Mouse (Mus musculus): ENCODE measurements around the gene Ltbp1.
A peak's percentile ranks its signal among the peaks of the same experiment; 100 is the strongest.

Ltbp1 gene

DNA sequence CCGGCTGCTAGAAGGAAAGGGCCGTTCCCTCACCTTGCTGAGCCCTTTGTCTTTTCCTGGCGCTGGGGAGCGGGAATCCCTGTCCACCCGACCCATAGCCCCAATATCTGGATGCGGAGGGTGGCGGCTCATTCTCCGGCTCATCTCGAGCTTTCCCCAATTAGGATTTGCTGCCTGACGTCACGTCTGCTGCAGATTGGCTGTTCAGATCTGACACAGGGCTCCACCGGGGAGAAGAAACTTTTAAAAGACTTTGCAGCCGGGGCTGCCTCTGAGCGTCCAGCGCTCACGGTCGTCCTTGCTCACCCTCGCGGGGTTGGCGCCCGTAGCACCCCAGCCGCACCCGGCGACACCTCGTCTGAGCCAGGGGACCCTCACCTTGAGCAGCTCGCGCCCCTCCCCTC lies at the start of gene Ltbp1:
Gene Ltbp1, plus strand, starts transcription at position 288 of the 404 bp plus-strand sequence.
- DNase-seq: peak; percentile 43 to 47

DNA sequence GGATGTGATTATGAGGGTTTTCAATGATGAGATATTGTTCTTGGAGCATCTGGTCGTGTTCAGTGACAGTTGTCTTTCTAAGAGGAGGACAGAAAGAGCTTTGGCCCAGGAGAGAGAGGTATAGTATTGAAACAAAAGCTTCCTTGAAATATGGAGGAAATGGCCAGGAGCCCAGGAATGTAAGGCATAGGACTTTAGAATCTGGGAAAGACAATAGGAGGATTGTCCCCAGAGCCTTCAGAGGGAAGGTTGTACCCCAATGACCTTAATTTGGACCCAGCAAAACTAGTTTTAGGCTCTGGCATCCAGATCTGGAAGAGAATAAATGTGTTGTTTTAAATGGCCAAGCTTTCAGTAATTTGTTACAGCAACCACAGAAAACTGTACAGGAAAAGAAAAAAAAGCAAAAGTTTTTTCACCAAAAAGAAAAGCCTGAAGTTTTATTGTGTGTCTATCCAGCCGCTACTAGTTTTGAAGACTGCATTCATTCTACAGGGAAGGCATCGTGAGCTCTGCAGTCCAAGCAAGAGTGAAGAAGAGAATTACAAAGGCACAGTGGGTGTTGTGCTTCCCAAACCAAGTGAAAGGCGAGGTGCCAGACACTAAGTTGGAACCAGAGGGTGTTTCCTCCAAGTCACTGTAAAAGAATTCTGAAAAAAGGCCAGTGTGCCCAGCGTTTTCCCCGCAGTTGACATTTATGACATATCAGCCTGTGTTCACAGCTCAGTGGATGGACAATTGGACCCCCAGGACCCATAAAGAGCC lies 45.7 kb upstream of the Ltbp1 start:
- DNase-seq: no peak

DNA sequence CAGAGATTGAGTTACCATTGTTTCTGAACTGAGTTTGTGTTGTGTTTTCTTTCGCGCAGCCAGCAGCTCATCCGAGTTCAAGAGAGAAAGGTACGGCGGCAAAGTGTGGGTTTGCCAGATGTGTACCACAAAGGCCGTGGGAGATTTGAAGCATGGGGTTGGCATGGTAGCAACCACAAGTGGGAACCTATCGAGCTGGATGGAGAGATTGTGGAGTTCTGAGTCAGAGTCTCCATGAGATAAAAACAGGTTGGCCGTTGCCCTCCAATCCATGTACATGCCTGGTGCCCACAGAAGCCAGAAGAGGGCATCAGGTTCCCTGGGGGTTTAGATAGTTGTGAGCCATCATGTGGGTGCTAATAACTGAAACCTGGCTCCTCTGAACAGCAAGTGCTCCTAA lies 42.1 kb upstream of the Ltbp1 start:
- DNase-seq: no peak

DNA sequence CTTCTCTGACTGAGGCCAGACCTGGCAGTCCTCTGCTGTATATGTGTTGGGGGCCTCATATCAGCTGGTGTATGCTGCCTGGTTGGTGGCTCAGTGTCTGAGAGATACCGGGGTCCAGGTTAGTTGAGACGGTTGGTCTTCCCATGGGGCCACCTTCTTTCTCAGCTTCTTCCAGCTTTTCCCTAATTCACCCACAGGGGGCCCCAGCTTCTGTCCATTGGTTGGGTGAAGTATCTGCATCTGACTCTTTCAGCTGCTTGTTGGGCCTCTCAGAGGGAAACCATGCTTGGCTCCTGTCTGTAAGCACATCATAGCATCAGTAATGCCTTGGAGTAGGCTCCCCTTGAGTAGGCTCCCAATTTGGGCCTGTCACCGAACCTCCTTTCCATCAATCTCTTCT lies 41.5 kb upstream of the Ltbp1 start:
- no peak for DNase-seq

DNA sequence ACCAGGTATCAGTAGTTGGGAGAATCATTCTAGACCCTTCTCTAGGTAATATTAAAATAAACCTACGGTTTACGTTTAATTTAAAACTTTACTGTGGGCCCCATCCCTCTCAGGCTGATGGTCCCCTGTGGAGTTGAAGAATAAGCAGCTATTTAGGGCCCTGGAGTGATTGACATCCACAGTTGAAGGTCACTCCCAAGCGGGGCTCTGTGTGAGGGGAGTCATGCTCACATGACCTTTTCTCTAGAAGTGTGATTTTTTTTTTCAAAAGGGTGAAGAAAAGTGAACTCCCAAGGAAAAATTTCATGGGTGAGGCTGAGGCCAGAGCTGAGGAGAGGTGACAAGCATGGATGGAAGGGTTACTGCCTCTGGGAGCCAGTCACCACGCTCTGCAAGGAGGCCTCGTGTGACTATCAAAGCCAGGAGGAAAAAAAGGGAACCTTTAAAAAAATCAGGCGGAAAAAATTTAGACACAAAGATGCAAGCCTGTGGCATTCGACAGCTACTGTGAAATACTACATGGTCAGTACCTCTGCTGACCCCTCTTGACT lies 38.0 kb upstream of the Ltbp1 start:
- no peak for DNase-seq

DNA sequence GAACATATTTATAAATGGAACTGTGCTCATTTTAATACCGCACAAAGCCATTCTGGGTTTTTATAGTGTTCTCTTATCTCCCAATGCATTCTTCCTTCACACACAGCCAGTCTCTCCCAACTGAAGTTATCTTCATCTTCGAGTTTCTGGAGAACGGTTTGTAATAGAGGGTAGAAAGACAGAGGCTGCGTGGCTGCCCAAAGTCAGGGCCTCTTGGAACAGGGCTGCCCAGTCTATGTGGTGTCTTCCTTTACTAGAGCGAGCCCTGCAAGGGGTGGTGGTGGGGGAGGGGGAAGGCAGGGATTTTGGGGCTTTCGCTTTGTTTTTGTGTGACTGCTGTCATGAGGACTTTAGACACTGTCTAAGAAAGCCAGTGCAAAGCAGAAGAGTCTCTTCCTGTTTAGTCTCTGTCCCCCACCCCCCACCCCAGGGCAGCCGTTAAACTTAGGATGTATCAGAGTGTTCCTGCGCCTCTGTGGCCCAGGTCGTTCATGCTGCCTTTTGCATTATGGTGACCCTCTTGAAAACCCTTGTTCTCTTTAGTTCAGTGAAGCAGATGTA lies 37.1 kb upstream of the Ltbp1 start:
- DNase-seq: no peak

DNA sequence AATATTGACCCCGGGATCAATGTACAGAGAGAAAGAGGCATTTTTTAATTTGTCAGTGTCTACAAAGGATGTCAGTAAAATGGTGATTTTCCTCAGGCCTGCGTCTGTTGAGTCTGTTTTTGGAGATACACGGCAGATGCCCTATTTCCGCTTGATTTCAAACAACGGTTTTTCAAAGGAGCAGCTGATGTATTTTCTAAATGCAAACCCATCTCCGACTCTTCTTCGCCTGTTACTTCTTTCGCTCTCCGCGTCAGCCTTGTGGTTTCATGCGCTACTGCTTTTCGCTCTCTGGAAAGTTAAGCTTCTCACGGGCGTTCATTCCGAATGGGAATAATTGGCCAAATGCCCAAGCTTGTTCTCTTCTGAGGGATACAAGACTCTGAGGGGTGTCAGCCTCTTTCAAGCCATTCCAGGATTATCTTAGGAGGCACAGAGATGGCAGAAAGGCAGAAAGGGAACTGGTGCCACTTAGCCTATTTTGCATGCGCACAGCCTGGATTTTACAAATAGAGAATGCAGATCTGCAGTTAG lies 36.6 kb upstream of the Ltbp1 start:
- no peak for DNase-seq

DNA sequence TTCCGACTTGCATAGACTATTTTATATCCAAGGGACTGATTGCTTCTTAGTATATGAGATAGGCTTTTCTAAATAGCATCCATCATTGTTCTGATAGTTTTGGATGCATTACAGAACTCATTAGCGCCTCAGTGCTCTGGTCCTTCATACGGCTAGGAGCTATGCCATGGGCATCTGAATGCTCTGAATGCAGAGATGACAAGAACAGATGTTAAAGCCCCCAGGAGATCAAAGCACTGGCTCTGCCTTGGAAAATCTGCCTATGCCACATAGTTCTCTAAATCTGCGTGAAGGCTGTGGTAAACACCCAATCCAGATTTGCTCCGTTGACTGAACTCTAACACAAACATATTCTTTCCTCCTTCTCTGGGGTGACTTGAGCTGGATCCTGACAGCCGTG lies 30.2 kb upstream of the Ltbp1 start:
- no peak for DNase-seq

DNA sequence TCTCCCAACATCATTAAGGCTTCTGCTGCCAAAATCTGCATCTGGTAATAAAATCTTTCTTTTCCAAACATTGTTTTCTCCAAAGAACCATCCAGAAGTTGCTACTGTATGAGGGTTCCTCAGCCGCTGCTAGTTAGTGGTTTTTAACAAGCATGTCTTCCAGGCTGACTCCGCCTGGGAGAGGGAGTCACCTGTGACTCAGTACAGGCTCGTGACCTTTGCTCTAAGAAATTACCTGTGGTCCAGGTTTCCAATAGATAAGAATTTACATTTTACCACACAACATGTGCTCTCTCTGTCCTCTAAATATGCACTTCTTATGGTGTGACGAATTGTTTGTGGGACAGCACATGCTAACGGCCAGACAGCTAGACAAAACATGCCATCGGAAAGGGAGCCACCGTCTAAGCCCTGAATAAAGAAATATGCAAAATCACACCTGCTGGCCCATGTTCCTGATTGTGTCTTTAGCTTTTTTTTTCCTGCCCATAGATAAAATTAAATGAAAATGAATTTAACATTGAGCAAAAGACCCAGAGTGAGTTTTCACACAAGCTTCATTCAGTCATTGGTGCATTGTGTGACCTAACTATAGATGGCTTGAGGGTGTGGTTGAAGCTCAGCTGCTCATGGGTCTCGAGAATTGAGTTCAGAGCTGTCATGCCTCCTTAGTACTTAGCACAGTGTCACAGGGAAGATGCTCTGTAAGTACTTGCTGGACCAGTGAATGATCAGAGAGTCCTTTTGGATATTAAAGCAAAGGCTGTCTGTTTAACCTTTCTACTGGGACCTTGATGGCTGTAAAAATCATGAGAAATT lies 29.0 kb upstream of the Ltbp1 start:
- DNase-seq: no peak

DNA sequence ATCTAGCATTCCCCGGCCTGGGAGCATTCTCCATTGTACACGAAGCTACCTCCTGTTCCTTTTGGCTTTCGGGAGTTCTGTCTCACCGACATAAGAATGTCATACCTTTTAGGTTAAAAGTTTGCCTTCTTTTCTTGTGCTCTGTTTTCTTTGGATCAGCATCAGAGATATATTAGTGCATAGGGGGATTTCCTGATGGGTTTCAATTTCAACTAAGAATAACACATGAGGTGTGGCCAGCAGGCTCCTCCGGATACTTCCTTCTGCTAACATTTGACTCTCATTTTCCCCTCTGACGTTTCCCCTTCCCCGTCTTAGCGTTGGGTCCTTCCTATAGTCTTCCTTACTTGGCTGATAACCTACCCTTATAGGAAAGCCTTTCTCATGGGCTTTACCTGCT lies 25.6 kb upstream of the Ltbp1 start:
- no peak for DNase-seq

DNA sequence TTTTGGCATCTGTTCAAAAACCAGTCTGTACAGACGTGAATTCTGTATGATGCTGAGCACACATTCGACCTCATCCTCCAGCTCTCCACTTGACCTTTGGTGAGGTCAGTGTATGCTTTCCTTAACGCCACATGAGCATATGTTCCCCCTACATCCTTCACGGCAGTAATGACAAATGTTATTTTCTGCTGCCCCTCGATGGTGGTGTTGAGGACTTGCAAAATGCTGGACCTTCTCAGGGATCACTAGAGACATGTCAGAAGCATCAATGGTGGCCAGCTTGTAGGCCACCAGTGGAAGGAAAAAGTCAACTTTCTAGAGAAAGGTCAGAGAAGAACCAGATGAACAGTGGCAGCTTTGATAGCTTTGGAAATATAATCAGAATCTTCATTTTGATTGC lies 23.7 kb upstream of the Ltbp1 start:
- DNase-seq: no peak

DNA sequence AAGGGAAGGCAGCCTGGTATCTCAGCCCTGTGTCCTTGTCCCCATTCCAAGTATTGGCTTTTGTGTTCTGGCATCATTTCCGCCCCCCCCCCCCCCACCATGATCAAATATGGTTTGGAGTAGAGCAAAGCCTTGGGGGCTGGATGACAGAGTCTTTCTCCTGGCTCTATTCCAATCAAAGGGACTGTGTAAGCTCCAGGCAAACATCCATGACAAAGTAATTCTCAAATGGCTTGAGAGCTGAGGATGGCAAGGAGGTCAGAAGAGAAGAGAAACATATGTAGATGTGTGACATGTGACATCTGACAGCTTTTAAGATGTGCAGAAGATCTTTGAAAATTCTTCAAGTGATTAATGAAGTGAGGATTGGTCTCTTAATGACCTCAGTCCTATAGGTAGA lies 22.5 kb upstream of the Ltbp1 start:
- DNase-seq: no peak

DNA sequence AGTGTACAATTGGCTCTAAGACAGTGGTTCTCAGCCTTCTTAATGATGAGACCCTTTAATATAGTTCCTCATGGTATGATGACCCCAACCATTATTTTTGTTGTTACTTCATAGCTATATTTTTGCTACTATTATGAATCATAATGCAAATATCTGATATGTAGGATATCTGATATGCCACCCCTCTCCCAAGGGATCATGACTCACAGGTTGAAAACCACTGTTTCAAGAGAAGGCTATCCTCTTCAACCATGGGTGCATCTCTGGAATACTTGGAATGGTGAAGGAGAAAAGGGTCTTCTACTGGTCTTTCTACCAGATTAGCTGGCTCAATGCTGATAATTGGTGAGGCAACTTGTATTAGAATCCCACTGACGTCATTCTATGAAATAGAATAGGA lies 21.3 kb upstream of the Ltbp1 start:
- no peak for DNase-seq

DNA sequence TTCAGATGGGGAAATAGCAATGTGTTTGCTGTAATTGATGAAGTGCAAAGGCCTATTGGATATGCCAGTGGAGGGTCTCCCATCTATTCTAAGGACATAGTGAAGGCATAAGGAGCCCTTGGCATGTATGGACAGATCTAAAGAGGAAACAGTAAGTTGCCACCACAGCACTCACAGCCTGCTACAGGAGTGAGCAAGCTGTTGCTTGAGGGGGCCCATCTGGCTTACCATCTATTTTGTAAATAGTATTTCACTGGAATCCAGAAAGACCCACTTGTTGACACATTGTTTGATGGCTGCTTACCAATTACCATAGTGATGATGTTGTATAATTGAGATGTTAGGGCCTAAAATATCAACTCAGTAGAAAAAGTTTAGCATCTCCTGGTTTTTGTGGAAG lies 20.7 kb upstream of the Ltbp1 start:
- DNase-seq: no peak

DNA sequence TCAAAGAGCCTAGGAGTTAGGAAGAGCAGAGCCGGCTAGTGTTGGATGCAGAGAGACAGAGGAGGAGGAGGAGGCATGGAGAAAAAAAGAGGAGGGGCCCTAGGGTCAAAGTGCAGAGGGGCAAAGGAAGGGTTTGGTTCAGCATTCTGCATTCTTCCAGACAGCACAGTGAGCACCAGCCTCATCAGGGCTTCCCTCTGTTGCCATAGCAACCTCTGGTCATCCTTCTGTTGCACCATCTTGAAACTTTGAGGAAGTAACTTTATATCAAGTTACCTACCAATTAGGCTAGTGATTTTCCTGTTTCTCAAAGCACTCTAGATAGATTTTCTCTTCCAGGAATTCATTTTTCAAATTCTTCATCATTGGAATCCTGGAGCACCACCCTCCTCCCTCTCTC lies 18.3 kb upstream of the Ltbp1 start:
- DNase-seq: no peak

DNA sequence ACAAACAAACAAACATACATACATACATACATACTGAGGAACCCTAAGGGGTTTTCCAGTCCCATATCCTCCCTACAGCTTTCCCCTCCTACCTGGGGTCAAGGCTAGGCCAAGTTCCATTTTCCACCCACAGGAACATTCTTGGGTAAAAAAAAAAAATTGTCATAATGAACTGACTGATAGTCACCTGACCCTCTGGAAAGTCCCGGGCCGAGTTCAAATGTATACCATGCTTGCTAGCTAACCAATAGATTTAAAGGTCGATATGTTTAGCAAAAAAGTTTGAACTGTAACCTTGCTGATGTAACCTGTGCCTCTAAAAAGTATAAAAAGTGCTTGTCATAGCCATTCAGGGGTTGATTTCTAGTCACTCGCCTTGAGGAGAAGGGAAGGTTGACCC lies 15.7 kb upstream of the Ltbp1 start:
- DNase-seq: no peak

DNA sequence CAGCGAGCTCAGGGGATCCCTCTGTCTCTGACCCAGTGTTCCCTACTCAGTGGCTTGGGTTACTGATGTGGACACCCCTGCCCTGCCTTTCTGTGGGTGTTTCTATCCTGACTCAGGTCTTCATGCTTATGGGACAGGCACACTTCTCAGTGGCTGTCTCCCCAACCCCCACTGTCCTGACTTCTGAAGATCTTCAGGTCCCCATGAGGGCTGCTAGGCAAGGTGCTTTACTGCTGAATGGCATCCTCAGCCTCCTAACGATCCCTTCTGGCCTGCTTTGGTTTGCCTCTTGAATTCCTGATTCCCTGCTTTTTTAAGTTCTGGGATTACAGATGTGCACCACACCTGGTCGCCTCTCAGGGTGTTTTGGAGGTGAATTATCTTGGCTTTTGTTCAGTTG lies 14.8 kb upstream of the Ltbp1 start:
- DNase-seq: no peak

DNA sequence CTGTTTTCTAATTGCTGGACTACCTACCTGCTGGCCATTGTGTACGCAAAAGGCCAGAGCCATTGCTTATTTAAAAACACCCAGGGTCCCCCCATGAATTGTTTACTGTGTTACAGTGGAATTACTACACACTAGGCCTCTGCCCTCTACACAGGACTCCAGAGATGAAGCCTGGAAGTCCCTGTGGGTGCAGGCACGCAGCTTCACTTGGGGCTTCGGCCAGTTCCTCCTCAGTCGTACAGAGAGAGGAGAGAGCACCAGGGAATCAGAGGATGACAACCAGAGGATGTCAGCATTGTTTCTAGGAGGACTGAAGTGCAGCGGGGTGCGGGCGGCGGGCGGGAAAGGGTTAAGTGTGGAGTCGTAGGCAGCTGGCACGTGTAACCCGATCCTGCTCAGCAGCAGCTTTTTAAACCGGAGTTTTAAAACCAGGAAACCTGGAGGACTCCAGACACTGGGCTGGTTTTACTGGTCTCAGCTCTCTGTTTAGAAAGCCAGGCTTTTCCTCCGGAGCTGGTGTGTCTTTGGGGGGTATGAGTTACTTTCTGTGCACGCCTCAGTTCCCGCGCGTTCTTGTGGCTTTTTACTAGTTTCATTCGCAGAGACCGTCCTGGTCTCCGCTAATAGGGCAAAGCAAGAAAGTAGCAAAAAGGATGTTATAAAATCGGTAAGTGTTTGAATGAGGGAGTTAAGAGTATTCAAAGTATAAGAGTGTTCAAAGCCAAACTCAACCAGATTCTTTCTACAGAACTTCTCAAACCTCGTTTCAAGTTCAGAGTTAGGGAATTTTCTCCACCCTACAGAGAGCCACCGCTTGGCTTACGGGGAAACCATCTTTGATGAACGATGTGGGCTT lies 11.4 kb upstream of the Ltbp1 start:
- DNase-seq: no peak

DNA sequence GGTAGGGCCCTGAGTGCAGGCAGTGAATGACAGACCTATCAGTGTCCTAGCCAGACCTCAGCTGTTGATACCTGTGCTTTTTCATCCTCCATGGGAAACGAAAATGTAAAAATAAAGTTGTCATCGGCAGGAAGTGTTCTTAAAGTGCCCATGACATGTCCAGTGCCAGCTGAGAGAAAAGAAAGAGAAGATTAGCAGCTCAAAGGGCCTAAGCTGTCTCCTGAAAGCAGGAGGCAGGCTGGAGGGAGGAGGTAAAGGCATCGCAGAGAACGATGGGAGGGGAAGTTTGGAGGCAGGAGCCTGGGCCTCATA lies 10.8 kb upstream of the Ltbp1 start:
- no peak for DNase-seq

DNA sequence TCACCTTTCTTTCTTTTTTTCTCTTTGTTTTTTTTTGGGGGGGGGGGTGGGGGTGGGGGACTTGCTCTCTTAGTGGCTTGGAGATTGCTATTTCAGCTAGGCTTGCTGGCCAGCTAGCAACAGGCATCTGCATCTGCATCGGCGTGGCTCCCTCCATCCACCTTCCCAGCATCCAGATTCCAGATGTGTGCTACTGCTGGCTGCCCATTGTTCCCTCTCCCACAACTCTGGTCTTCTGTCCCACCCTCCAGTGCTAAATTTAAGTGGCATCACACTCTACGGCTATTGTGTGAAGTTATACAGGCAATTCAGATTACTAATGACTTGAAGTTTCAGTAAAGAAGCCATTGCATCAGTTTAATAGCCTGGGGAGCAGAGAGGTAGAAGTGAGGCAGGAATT lies 10.1 kb upstream of the Ltbp1 start:
- DNase-seq: no peak

DNA sequence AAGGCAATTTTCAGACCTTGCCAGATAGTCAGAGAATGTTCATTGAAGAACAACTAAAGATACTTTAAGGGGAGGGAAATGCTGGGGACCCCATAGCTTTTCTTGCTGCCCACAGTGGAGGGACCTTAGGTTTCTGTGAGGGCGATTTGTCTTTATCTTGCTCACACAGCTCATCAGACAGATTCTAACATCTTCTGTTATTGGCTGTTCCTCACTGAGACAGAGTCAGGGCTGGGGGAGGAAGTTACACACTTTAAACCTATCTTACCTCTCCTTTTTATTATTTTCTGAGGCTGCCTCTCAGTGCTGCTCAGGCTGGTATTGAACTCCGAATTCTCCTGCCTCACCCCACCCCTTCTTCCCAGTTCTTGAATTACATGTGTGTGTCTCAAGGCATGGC lies 5.3 kb upstream of the Ltbp1 start:
- no peak for DNase-seq

DNA sequence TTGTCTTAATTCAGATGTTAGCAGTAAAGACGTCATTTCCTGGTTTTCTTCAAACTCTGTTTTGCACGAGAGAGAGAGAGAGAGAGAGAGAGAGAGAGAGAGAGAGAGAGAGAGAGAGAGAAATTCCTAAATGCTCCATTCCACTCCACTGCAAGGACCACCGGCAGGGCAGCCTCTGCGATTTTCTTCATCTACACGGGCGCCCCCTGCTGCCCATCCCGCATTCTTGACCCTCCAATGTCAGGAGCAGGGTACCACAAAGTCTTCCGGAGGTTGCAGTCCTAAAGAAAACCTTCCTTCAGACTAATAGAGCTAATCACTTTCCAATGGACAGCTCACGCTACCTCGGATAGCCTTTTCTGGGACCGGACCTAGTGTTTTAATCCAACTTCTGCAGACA lies 548 bp upstream of the Ltbp1 start:
- DNase-seq: peak; percentile 47 to 68
